Mouse (Mus musculus): ENCODE results near the gene Kif18b.

- TF ChIP-seq CTCF (IDR thresholded peaks at IDR 0.05): no peak
- peak; percentile 90 for TF ChIP-seq EP300 (IDR thresholded peaks at IDR 0.05)
These were observed 44.2 kb downstream of the Kif18b start, which contains the start of the genes Eftud2 and Ccdc103 for GRCm38 (mm10) chr11:102880585-102881313.

Measured in lung, postnatal 0 days (tissue).